Mouse (Mus musculus) fibroblast of lung, adult 2 months (primary cell): ENCODE data around the gene 4931406P16Rik.
"Not testable (repeated sequence)": the region's sequence is repeated elsewhere in the genome, so short reads cannot be mapped to it uniquely, and the experiment has no call there.

ENCODE experiments used
- DNase-seq: peaks from one replicate; pipeline ENCODE4 v3.0.0-alpha.2; 2011; ENCODE audit warnings: low read depth

The 4931406P16Rik gene

DNA sequence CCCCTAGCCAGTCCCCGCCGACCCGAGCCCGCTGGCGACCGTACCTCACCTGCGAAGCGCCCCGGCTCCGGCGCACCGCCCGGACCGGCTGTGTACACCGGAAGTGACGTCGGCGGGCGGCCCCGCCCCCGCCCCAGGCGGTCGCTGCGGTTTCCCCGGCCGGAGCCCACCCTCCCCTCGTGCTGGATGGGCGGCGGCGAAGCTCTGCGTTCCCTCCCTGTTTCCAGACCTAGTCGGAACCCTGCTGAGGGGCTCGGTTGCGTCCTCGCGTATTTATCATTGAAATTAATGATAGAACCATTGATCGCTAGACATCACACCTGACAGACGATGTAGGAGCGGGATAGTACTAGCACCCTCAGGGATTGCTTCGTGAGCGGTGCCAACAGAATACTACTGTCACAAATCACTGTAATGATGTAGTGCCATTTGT is at the start of gene 4931406P16Rik:
4931406P16Rik (minus strand) TSS at position 109 of the 433 bp plus-strand sequence.
- no peak for DNase-seq

DNA sequence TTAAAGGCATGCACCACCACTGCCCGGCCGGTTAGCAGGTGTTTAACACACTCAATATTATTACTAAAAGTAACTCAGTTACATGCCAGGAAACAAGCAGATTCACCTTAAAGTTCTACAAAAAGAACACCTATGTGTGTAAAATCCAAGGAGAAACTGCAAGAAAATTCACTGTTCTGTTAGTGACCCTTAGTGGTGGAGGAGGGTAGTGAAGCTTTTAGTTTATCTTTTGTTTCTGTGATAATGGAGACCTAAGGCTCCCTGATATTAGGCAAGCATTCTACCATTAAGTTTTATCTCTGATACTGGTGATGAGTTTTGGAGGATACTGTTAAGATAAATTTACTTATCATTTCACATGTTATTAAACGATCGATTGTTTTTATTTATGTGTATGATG is 42.3 kb upstream of the 4931406P16Rik start:
- DNase-seq, result no peak

DNA sequence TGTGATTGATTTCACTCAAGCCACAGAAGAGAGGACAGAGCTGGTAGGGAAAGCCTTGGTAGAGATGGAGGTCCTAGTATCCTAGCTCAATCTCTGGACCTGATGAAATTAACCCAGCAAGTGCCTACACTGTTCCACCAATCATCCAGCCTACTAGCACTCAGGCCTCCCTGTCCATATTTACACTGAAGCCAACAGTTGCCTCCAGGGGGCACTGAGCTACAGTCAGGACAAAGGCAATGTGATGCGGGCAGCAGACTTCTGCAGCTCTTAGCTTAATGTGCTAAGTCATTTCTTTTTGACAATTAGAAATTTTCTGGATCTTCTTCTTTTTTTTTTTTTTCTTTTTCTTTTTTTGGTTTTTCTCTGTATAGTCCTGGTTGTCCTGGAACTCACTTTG is 38.6 kb upstream of the 4931406P16Rik start:
- DNase-seq, result no peak

DNA sequence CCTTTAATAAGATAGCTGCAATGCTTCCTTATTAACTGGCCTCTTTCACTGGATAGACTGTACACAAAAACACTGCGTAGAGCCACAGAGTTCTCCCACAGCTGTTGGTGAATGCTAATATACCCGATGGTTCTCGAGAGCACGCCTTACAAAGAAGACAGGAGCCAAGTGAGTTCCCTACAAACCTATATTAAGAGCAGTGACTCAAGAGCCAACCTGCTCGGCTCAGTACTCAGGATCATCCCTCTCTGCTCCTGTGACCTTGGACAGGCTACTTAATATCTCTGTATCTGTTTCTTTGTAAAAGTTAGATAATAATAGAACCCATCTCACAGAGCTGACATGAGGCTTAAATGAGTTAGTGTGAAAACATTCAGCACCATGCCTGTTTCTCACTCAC is 36.8 kb upstream of the 4931406P16Rik start:
- DNase-seq, result no peak

DNA sequence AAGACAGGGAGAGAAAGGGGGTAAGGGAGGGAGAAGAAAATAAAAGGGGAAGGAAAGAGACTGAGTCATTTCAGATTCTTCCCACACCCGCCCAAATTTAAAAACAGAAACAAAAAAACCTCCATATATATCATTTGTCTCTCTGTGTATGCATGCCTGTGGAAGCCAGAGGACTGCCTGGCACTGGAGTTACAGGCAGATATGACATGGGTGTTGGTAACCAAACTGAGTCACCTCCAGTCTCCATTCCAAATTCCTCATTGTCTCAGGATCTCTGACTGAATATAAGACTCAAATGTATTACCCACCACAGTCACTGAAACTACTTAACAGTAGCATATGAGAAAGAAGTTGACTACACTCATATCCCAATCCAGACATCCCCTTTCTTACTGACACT is 34.7 kb upstream of the 4931406P16Rik start:
- DNase-seq, result no peak

DNA sequence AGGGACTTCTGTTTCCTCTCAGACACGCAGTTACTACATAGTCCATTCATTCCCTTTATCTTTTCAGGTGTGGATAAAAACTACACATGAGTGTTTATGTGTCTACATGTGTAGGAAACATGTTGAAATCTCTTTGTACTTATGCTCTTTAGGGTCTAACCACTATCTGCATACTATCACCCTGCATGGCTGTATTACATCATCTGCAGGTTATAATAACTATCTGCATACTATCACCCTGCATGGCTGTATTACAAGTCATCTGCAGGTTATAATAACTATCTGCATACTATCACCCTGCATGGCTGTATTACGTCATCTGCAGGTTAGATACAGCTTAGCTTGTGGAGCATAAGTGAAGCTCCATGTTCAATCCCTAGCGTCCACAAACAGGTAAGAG is 33.7 kb upstream of the 4931406P16Rik start:
- no peak for DNase-seq

DNA sequence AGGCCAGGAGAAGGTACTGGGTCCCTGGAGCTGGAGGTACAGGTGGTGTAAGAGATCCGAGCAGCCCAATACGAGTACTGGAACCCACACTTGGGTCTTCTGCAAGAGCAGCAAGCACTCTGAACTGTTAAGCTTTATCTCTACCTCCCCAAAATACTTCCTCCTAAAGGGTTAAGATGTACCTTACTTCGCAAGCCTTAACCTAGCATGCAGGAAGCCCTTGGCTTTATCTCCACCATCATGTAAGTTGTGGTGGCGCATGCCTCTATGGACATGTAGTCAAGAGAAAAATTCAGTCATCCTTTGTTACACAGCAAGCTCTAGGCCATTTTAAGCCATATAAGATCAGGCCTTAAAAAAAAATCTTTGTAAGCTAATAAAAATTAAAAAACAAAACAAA is 33.2 kb upstream of the 4931406P16Rik start:
- no peak for DNase-seq

DNA sequence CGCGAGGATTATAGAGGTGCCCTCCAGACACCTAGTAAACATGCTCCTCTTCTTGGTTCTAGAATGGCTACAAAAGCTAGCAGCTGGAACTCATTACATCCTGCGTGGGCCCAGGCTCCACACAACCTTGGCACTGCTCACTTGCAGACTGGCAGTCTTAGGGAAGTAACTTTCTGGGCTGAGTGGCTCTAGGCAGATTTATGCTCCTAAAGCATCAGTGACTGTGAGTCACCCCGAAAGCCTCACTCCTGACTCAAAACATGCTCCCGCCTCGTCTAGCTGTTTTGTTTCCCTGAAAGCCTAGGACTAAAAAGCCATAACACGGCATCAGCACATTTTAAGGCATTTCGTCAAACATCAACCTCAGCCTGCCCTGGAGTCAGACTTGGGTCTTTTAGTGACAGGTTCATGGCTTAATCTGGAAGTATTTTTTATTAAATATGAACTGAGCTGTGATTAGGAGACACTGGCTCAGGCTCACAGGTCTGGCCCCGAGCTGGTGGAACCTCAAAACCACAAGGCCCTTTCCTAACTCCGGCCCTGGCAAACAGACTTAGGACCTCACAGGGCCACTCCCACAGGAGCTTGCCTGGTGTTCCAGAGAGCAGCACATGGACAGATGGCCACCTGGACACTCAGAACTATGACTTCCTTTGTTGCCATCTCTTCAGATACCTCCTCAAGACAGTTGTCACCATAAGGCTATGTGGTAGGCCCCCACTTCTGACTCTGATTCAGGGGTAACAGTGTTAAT is 28.9 kb upstream of the 4931406P16Rik start:
- peak; percentile 100 for DNase-seq

DNA sequence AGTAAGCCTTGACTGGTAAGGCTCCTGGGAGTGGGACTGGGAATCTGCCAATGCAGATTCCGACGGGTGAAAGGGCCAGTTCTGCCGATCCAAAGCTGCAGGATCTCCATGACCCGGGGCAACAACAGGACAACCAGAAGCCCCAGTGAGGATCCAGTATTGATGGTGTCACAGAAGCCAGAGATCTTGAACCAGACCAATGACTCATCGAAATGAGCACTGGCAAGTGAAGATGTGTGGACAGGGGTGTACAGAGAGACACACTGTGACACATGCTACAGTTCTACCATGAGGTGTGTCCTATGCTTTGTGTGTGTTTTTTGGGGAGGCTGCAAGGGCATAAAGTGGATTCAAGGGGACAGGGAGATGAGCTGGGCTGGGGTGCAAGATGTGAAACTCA is 27.5 kb upstream of the 4931406P16Rik start:
- DNase-seq, result no peak

DNA sequence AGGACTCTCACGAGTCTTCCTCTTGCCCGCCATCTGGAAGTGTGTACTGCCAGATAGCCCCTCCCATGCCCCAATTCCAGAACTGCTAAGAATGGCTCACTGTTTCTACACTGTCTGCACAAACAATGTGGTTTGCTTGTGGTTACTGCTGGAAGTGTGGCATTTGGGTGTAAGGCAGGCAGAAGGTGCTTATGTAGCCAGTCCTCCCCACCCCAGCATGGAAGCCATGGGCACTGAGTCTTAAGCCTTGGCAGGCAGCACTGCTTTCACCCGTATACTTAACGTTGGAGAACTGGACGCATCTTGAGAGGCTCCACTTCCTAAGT is 25.8 kb upstream of the 4931406P16Rik start:
- DNase-seq, result peak; percentile 96

DNA sequence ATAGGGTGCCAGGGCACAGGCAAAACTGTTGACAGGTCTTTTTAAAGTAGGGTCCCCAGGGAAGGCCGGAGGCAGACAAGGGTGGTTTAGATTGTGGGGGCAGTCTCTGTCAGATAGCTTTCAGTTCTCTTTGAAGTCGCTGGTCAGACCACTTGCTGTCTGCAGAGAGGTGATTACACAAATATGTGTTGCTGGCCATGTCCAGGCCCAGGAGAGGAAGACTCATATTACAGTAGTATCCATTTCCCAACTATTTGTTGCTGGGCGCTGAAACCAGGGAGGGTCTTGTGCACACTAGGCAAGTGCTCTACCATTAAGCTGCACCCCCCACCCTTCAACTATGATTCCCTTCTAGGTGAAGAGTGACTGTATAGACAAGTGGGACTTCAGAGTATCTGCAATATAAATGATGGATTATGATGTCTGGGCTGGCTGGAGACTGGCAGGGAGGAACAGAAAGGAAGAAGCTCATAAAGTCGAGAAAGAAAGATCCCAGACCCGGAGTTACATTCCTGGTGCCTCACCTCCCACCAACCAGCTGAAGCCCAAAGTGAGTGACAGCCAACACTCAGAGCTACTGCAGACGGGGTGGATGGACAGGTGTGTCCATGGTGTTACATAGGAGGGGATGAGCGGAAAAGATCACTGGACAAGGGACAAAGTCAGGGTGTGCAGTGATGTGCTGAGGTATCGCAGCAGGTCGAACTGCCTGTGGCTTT is 25.3 kb upstream of the 4931406P16Rik start:
- DNase-seq, result no peak

DNA sequence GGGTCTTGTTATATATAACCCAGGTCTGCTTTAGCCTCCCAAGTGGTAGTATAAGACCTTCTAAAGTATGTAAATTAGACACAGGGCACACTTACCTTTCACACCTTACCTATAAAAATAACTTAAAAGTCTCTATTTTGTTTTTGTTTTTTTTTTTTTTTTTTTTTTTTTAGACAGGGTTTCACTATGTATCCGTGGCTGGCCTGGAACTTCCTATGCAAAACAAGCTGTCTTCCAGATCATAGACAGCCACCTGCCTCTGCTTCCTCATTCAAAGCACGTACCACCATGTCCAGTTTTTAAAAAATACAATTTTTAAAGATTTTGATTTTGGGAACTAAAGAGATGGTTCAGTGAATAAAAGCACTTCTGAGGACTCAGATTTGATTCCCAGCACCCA is 23.9 kb upstream of the 4931406P16Rik start:
- DNase-seq, result no peak

DNA sequence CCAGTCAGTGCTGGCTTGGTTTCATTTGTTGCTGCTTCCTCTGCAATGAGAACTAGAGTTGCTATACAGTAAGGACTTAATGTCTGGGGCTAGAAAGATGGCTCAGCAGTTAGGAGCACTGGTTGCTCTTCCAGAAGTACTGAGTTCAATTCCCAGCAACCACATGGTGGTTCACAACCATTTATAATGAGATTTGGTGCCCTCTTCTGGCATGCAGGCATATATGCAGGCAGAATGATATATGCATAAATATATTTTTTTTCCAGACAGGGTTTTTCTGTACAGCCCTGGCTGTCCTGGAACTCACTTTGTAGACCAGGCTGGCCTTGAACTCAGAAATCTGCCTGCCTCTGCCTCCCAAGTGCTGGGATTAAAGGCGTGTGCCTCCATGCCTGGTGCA is 23.2 kb upstream of the 4931406P16Rik start:
- DNase-seq, result not testable (repeated sequence)

DNA sequence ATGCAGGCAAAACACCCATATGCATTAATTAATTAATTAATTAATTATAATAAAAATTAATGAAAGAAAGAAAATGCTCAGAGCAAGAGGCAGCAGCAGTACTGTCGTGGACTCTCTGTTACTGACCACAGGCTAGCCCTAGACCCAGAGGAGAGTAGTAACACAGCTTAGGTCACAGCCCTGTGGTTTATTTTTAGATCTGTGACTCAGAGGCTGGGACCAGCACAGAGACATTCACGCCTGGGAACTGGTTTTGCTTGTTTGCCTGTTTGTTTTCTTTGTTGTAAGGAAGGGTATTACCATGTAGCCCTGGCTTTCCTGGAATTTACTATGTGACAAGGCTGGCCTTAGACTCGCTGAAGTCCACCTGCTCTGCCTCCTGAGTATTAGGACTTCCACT is 14.1 kb upstream of the 4931406P16Rik start:
- no peak for DNase-seq

DNA sequence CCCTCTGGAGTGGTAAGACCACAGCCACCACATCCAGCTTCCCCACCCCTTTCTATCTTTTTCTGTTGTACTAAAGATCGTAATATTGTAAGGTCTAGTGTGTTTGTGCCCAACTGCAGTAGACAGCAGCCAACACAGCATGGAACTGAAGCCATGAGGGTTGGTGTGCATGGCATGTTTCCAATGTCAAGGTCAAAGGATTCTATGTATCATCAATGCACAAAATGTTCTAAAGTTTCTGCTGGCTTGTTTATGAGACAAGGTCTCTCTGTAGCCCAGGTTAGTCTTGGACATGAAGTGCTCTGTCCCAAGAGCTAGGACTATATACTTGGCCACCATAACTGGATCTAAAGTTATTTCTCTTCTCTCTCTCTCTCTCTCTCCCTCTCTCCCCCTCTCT is 11.5 kb upstream of the 4931406P16Rik start:
- DNase-seq, result no peak

DNA sequence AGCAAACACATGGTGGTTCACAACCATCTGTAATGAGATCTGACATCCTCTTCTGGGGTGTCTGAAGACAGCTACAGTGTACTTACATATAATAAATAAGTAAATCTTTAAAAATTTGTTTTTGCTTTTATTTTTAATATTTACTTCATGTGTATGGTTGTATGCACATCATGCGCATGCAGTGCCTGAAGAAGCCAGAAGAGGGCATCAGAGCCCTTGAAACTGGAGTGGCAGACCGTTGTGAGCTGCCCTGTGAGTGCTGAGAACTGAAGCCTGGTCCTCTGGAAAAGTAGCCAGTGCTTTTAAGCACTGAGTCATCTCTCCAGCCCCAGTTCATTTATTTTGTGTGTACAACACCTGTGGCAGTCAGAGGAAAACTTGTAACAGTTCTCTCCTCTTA is 10.7 kb upstream of the 4931406P16Rik start:
- no peak for DNase-seq

DNA sequence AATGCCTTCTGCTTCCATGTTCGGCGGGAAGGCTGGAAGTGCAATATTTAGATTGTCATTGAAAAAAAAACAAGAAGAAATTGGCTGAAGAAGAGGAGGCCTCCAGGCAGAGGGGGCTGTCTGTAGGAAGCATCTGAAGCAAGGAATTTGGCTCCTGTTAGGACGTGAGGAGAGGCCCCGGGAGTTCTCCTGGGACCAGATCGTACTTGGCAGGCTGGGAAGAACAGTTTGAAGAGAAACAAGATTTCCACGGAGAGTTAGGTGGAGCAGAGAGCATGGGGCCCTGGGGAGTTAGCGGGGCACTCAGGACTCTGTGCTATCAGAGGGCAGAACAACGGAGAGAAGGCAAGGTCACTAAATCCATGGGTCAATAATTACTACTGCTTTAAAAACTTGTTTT is 10.0 kb upstream of the 4931406P16Rik start:
- no peak for DNase-seq

DNA sequence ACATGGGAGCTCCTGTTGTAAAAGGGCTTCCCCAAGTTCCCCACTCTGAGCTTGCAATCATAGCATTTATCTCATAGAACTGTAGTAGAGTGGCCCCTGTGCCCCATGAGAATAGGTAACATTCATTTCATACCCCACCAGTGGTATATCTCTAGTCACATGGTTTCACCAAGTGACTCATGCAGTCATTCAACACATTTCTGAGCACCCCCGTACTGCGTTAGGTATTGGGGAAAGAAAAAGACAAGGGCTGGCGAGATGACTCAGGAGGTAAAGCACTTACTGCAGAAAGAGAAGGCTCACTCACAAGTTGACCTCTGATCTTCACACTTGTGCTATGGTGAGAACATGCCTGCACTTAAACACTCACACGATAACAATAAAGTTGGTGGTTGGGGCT is 8.6 kb upstream of the 4931406P16Rik start:
- DNase-seq, result no peak

DNA sequence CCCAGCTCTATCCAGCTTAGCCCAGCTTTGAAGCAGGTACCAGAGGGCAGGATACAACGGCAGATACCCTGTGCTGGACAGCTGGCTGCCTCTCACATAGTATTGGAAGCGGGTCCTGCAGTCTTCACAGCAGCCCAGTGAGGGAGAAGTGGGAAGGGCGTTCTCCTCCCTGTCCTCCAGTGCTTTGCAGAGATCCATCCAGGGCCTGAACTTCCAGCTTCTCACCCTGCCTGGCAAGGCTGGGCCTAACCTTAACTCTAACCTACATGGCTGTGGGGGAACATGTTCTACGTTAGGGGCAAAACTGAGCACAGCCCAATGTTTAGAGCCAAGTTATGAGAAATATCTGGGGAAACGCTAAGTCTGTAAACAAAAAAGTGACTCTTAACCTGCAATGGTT is 7.8 kb upstream of the 4931406P16Rik start:
- no peak for DNase-seq

DNA sequence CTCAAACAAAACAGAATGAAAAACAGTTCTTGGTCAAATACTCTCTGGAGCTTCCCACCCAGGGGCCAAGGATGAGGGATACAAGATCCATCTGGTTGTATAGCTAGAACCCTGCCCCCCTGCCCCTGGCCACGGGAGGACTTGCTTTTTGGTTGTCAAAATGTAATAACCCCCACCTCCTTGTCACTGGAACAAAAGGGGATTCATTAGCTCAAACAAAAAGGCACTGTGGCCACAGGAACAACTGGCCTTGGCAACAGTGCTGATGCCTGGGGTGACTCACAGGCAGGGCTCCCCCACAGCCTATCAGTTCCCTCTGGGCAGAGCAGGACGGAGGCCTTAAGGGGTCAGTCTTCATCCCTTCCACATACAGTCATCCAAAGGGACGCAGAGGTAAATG is 6.6 kb upstream of the 4931406P16Rik start:
- peak; percentile 94 for DNase-seq

DNA sequence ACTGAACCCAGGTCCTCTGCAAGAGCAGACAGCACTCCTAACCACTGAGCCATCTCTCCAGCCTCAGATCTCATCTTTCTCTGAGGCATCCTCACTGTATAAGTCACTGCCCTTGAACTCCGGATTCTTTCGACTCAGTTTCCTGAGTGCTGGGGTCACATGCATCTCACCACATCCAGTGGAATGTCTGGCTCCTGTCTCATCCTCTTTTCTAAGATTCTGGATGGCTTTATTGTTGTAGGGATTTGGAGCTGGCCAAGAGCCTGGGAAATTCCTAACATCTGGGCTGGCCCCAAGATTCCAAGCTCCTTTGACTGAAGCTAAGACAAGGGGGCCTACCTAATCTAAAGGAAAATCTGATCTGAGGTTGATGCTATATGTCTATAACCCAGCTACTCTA is 5.8 kb upstream of the 4931406P16Rik start:
- peak; percentile 76 for DNase-seq

DNA sequence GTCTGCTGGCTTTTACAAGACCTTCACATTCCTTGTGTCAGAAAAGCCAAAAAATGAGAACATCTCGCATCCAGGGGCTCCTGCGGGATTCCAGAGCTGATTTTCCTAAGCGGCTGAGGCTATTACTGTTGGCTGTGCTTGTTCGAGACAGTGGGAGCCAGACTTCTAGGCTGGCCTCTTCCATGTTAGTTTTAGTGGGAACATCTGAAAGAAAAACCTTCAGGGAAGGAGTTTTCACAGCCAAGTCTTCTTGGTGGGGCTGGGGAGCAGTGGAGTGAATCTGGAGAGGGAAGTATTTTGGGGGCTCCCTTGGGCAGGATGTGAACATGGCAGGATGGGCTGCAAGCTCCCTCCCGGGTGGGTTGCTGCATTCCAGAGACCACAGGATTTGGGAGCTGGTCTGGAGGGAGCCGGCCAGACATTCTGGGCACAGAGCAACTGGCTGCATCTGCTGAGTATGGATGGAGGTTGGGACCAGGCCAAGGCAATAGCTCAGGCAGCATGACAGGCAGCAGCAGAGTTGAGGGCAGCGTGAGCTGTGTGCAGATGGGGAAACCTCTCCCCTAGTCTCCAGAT is 4.6 kb upstream of the 4931406P16Rik start:
- DNase-seq, result peak; percentile 94

DNA sequence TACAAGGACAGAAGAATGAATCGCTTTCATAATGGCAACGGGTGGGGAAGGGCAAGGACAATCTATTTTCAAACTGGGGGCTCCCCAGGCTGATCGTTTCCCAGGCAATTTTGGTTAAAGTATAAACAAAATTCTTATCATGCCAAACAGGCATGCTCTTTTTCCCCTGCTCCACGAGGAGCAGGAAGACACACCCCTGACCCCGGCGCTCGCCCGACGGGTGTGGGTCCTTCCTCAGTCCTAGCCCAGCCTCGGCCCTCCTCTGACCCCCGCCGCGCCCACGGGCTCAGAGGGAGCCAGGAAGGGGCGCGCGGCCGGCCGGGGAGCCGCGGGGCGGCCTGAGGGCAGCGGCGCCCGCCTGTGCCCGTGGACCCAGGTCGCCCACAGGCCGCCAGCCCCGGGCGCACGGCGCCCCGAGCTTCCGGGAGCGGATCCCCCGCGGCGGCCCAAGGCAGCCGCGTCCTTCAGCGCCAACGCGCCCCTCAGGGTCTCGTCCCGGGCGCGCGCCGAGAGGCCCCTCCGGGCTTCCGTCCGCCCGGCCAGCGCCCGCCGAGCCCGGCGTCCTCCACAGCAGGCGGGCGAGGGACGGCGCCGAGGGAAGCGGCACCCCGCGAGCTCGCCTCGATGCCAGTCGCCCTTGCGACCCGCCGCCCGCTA is 437 bp downstream of the 4931406P16Rik start:
- no peak for DNase-seq
